Mouse (Mus musculus): ENCODE results near the gene Appl2. TPM values are rescaled to one million over a fixed set of nuclear protein-coding genes. Genes with fewer than 3 reads are reported as not detected.

Gene Appl2
- 29.8 and 75.0 TPM in 2 replicates for polyA plus RNA-seq (2012; rRNA removed)

DNA sequence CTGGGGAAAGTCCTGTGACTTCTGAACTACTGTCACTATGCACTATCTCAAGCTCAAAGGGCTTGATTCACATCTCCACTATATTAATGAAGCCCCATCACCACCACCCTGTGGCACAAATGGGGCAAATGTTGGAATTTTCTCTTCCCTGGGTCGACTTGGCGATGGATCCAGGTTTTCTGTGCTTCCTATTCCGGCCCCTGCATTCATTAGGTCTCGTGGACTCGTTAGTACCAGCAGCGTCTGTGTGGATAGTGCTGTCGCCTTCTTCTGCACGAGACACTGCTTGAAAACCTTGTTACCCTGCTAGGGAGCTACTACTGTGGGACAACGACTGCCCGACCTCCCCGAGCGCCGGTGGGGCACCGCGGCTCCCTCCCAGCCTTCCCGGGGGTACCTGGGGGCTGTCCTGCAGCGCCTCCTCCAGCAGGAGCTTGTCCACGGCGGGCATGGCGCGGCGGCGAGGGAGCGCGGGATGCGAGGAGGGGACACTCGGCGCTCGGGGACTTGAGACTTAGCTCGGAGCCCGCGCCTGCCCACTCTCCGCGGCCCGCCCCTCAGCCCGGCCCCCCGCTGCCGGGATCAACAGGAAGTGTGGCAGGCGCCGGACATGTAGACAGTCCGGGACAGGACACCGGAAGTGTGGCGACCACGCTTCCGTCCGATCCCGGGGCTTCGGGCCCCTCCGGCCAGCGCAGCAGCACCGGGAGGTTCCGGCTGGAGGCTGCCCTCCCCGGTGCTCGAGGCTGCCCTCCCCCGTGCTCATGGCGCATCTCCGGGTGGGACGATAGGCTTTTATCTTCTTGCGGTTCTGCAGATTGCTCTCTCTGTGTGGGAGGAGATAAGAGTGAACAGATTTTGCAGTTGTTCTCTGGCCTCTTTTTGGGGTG, at the start of gene Appl2:
Appl2 (minus strand) TSS at position 608 of the 890 bp plus-strand sequence.

Other genes starting within 250 kb of the Appl2 start
- gene Aldh1l2, start 114.6 kb downstream of the Appl2 start, polyA plus RNA-seq (2012; rRNA removed): 0.78 and 1.3 TPM in 2 replicates
- 1.1 TPM in 2 replicates for gene Washc4, start 105.0 kb downstream of the Appl2 start, polyA plus RNA-seq (2012; rRNA removed)
- gene 1500009L16Rik, start 74.1 kb upstream of the Appl2 start, polyA plus RNA-seq (2012; rRNA removed): 2.4 and 3.2 TPM in 2 replicates

Measured in ovary, adult 2 months (tissue).